10 mouse cellular contexts compared by ENCODE assay signal in genomic region chr6:86917231-86917630, GRCm38 (mm10).
A peak's percentile ranks its signal among the peaks of the same experiment; 100 is the strongest.
DNase-seq lines count a peak whose midpoint lies in the region; ATAC-seq lines count a peak whose summit lies in the region.
"Had no signal": no experiment of that assay in that cellular context is flagged by ENCODE, and none has a peak within 500 bp of the region (broad histone marks: within the 10 kb centered on the region; RNA-seq: fewer than 3 reads in every experiment).

No protein-coding gene starts in this region.

- peaks cover 4% of the 10 kb centered on the region; the same call in 1 of the 2 replicates for H3K4me1 ChIP-seq in midbrain, embryonic 16.5 days (ENCODE audit: control insufficient read depth, insufficient read depth, low read length)
- H3K4me1 ChIP-seq in midbrain, embryonic 11.5 days (ENCODE audit: control insufficient read depth, insufficient read depth, low read length): no peaks in the 10 kb centered on the region

- H3K4me2 ChIP-seq in midbrain, embryonic 16.5 days (ENCODE audit: low read length): no peak overlapping the region
- no peak overlapping the region for H3K4me2 ChIP-seq in midbrain, embryonic 11.5 days
- H3K4me2 ChIP-seq: limb, embryonic 15.5 days had no signal

- ATAC-seq in midbrain, embryonic 16.5 days: no peak
- ATAC-seq in midbrain, embryonic 11.5 days (ENCODE audit: low FRiP score): no peak

- no peak overlapping the region for H3K9ac ChIP-seq in midbrain, embryonic 16.5 days (ENCODE audit: low read depth, low read length)
- no peak overlapping the region for H3K9ac ChIP-seq in midbrain, embryonic 11.5 days (ENCODE audit: low read length)
- H3K9ac ChIP-seq: limb, embryonic 15.5 days had no signal

- peak; percentile 59 for DNase-seq in layer of hippocampus, adult 11-12 months (ENCODE audit: low spot score)
- no peak for DNase-seq in layer of hippocampus, adult 9-10 months (ENCODE audit: low spot score)
- peak; percentile 43 to 46 for DNase-seq in frontal cortex, postnatal 36 days (ENCODE audit: low spot score in 2 of 2)
- peak; percentile 33 for DNase-seq in heart, postnatal 4 days
- DNase-seq in right cerebral cortex, postnatal 14 days: peak; percentile 56
- no peak for DNase-seq in midbrain, embryonic 11.5 days (ENCODE audit: low spot score, missing footprints)
- DNase-seq in thymus, adult 18-20 months: no peak

- 72% methylated on average over 4 of the region's 4 CpGs for WGBS in midbrain, embryonic 16.5 days
- 83% methylated on average over 4 of the region's 4 CpGs for WGBS in midbrain, embryonic 11.5 days

- no peak overlapping the region for H3K4me3 ChIP-seq in midbrain, embryonic 16.5 days (ENCODE audit: low read depth, low read length)
- H3K4me3 ChIP-seq in midbrain, embryonic 11.5 days (ENCODE audit: low read depth, low read length): no peak overlapping the region
- H3K4me3 ChIP-seq: limb, embryonic 15.5 days; myocyte had no signal

- no peaks in the 10 kb centered on the region for H3K27me3 ChIP-seq in midbrain, embryonic 16.5 days (ENCODE audit: control insufficient read depth, insufficient read depth, low read depth, low read length)
- H3K27me3 ChIP-seq in midbrain, embryonic 11.5 days (ENCODE audit: control insufficient read depth, insufficient read depth, low read length): no peaks in the 10 kb centered on the region
- H3K27me3 ChIP-seq: limb, embryonic 15.5 days had no signal

- no peaks in the 10 kb centered on the region for H3K36me3 ChIP-seq in midbrain, embryonic 16.5 days (ENCODE audit: control insufficient read depth, insufficient read depth, low read length)
- no peaks in the 10 kb centered on the region for H3K36me3 ChIP-seq in midbrain, embryonic 11.5 days (ENCODE audit: control insufficient read depth, insufficient read depth, low read length)
- H3K36me3 ChIP-seq: limb, embryonic 15.5 days had no signal

- H3K27ac ChIP-seq in midbrain, embryonic 16.5 days (ENCODE audit: low read length): no peak overlapping the region
- H3K27ac ChIP-seq in midbrain, embryonic 11.5 days (ENCODE audit: low read depth, low read length): no peak overlapping the region

- no peaks in the 10 kb centered on the region for H3K9me3 ChIP-seq in midbrain, embryonic 16.5 days (replicated peaks; ENCODE audit: control insufficient read depth, low read length, poor library complexity, severe bottlenecking)
- H3K9me3 ChIP-seq in midbrain, embryonic 11.5 days (ENCODE audit: control insufficient read depth, low read length): no peaks in the 10 kb centered on the region
- H3K9me3 ChIP-seq: limb, embryonic 15.5 days had no signal

Comparison
In these comparisons a context has a peak if more than half of its experiments do, and no peak if none do; other contexts are left out.
1. DNase-seq: peak in layer of hippocampus, adult 11-12 months (single experiment), frontal cortex, postnatal 36 days (2 of 2), heart, postnatal 4 days (single experiment) and right cerebral cortex, postnatal 14 days (single experiment); none in layer of hippocampus, adult 9-10 months (single experiment), midbrain, embryonic 11.5 days (single experiment) and thymus, adult 18-20 months (0 of 2).